Mouse (Mus musculus) ES-E14 (cell line): ENCODE measurements around the gene Erc2. TPM values are rescaled to one million over a fixed set of nuclear protein-coding genes. Genes with fewer than 3 reads are reported as not detected.
A peak's percentile ranks its signal among the peaks of the same experiment; 100 is the strongest.

Source experiments
- DNase-seq: peaks from one replicate; pipeline ENCODE4 v3.0.0-alpha.2; 2013; ENCODE audit warnings: low read depth, low spot score
- H3K27ac ChIP-seq: 2 replicates; pipeline ENCODE4 v1.5.1; 2012; ENCODE audit warnings: low read depth, mild to moderate bottlenecking, low read length, moderate library complexity, mixed read lengths; ENCODE audit not compliant: poor library complexity, insufficient read depth, severe bottlenecking
- H3K36me3 ChIP-seq: 2 replicates; pipeline ENCODE4 v1.6.1; 2012; ENCODE audit warnings: mild to moderate bottlenecking, low read length, moderate library complexity, mixed read lengths; ENCODE audit not compliant: control insufficient read depth, poor library complexity, insufficient read depth, severe bottlenecking
- H3K4me1 ChIP-seq, 2 experiments: fragments of 150-350 bp in 1 of 2; sonication (generic) in 1 of 2; 2 replicates each; pipeline ENCODE4 v1.6.1; 2012; ENCODE audit warnings: low read length in 2 of 2, mild to moderate bottlenecking in 1 of 2, mixed read lengths in 1 of 2; ENCODE audit not compliant: control insufficient read depth in 2 of 2, insufficient read depth in 2 of 2, poor library complexity in 1 of 2
- H3K4me3 ChIP-seq, 2 experiments: fragments of 150-350 bp in 1 of 2; sonication (generic) in 1 of 2; 2 replicates each; pipeline ENCODE4 v1.5.1; 2012; ENCODE audit warnings: low read length in 2 of 2, low read depth in 1 of 2, mild to moderate bottlenecking in 1 of 2, mixed read lengths in 1 of 2; ENCODE audit not compliant: insufficient read depth in 1 of 2, poor library complexity in 1 of 2, severe bottlenecking in 1 of 2
- H3K9ac ChIP-seq: 2 replicates; pipeline ENCODE4 v1.6.1; 2012; ENCODE audit warnings: low read depth, mild to moderate bottlenecking, low read length, mixed read lengths; ENCODE audit not compliant: poor library complexity, insufficient read depth, severe bottlenecking
- H3K9me3 ChIP-seq: fragments of 150-350 bp; sonication (generic); 2 replicates; pipeline ENCODE4 v1.6.1; 2012; ENCODE audit warnings: low read depth, mild to moderate bottlenecking, low read length; ENCODE audit not compliant: control insufficient read depth, insufficient read depth
- CHD2 ChIP-seq: IDR thresholded peaks from 2 replicates; pipeline ENCODE4 v1.6.1; 2014; ENCODE audit warnings: mild to moderate bottlenecking, low read depth, low read length, inconsistent platforms
- HCFC1 ChIP-seq: IDR thresholded peaks from 2 replicates; pipeline ENCODE4 v1.6.1; 2012; ENCODE audit warnings: low read length, inconsistent platforms, borderline replicate concordance; ENCODE audit not compliant: insufficient read depth
- MAFK ChIP-seq: IDR thresholded peaks from 2 replicates; pipeline ENCODE4 v1.6.1; 2014; ENCODE audit warnings: mild to moderate bottlenecking, low read depth, low read length, inconsistent platforms; ENCODE audit not compliant: insufficient read depth
- ZC3H11A ChIP-seq: IDR thresholded peaks from 2 replicates; pipeline ENCODE4 v1.6.1; 2012; ENCODE audit warnings: low read depth, mild to moderate bottlenecking, inconsistent platforms, low read length, borderline replicate concordance
- ZNF384 ChIP-seq: IDR thresholded peaks from 2 replicates; pipeline ENCODE4 v1.6.1; 2012; ENCODE audit warnings: low read depth, low read length, inconsistent platforms
- in situ Hi-C, 2 experiments: fragments of 600-800 bp; cut with MboI; formaldehyde crosslinking; loops; one replicate each; pipeline ENCODE4 v1.15.1; 2025; ENCODE audit warnings: low sequenced_read_pairs in 2 of 2, inconsistent platforms in 1 of 2; ENCODE audit not compliant: unreplicated experiment in 2 of 2
- total RNA-seq: library from RNA; depleted of rRNA; stranded (reverse); fragments of 300-350 nt; gene quantifications from 2 replicates; pipeline ENCODE4 v1.2.3, GENCODE M21; 2012

Gene Erc2
- total RNA-seq, 1 experiment, result 9.1 TPM

GRCm38 (mm10) chr14:27975661-27976060, 353.4 kb downstream of the Erc2 start:
- TF ChIP-seq ZNF384 (no peak), CHD2 (no peak)
- no peak for DNase-seq
- H3K36me3 ChIP-seq, result no peaks in the 10 kb centered on the region
- H3K9me3 ChIP-seq, result no peaks in the 10 kb centered on the region
- H3K4me1 ChIP-seq, result no peaks in the 10 kb centered on the region
- in situ Hi-C loops, result no loop called here
- H3K4me3 ChIP-seq, result no peak overlapping the region
- no peak overlapping the region for H3K27ac ChIP-seq
- no peak overlapping the region for H3K9ac ChIP-seq

- Histone ChIP-seq H3K4me1 (no peaks in the 10 kb centered on the region), H3K9ac (no peak overlapping the region), H3K36me3 (no peaks in the 10 kb centered on the region), H3K27ac (no peak overlapping the region), H3K4me3 (no peak overlapping the region), H3K9me3 (no peaks in the 10 kb centered on the region)
- in situ Hi-C loops, result no loop called here
- no peak for TF ChIP-seq HCFC1
- 0 out of 2 replicates have a peak, but pooled peaks have one; percentile 17 for TF ChIP-seq MAFK
- TF ChIP-seq CHD2, result no peak
- DNase-seq, result no peak
Observed at GRCm38 (mm10) chr14:27984758-27985157, 362.5 kb downstream of the Erc2 start.

GRCm38 (mm10) chr14:27985201-27985600, 363.0 kb downstream of the Erc2 start:
- no peaks in the 10 kb centered on the region for H3K4me1 ChIP-seq
- H3K9ac ChIP-seq, result no peak overlapping the region
- in situ Hi-C loops, result no loop called here
- H3K27ac ChIP-seq, result no peak overlapping the region
- DNase-seq, result no peak
- TF ChIP-seq MAFK (no peak), ZC3H11A (no peak), HCFC1 (no peak), ZNF384 (no peak), CHD2 (no peak)
- no peaks in the 10 kb centered on the region for H3K36me3 ChIP-seq
- H3K9me3 ChIP-seq, result no peaks in the 10 kb centered on the region
- no peak overlapping the region for H3K4me3 ChIP-seq

GRCm38 (mm10) chr14:27987422-27987821, 365.2 kb downstream of the Erc2 start:
- H3K9ac ChIP-seq, result no peak overlapping the region
- no peaks in the 10 kb centered on the region for H3K4me1 ChIP-seq
- no peak overlapping the region for H3K27ac ChIP-seq
- H3K36me3 ChIP-seq, result no peaks in the 10 kb centered on the region
- in situ Hi-C loops, result no loop called here
- H3K4me3 ChIP-seq, result no peak overlapping the region
- DNase-seq, result no peak
- no peak for TF ChIP-seq MAFK
- no peak for TF ChIP-seq CHD2
- no peak for TF ChIP-seq ZC3H11A
- H3K9me3 ChIP-seq, result no peaks in the 10 kb centered on the region

GRCm38 (mm10) chr14:27998551-27998950, 376.3 kb downstream of the Erc2 start:
- TF ChIP-seq ZNF384 (no peak), ZC3H11A (no peak), CHD2 (no peak), HCFC1 (no peak), MAFK (no peak)

More at GRCm38 (mm10) chr14:27998551-27998950, 376.3 kb downstream of the Erc2 start:
- Histone ChIP-seq H3K9me3 (no peaks in the 10 kb centered on the region), H3K27ac (no peak overlapping the region), H3K9ac (no peak overlapping the region), H3K4me1 (no peaks in the 10 kb centered on the region), H3K36me3 (no peaks in the 10 kb centered on the region), H3K4me3 (no peak overlapping the region)
- no peak for DNase-seq
- in situ Hi-C loops, result no loop called here
